Mouse (Mus musculus) splenic B cell, adult 2 months (primary cell): Measurements from ENCODE around the gene Olfr1275.

Source experiments
- DNase-seq: peaks from one replicate; pipeline ENCODE4 v3.0.0-alpha.2; 2011; ENCODE audit warnings: low read depth, low spot score
- H3K27me3 ChIP-seq: 2 replicates; pipeline ENCODE4 v1.6.1; 2012; ENCODE audit warnings: mild to moderate bottlenecking, low read length, moderate library complexity, mixed read lengths; ENCODE audit not compliant: control insufficient read depth, poor library complexity, insufficient read depth, severe bottlenecking
- H3K36me3 ChIP-seq: 2 replicates; pipeline ENCODE4 v1.6.1; 2012; ENCODE audit warnings: mild to moderate bottlenecking, low read length, moderate library complexity, mixed read lengths; ENCODE audit not compliant: control insufficient read depth, poor library complexity, insufficient read depth, severe bottlenecking

The Olfr1275 gene

GRCm38 (mm10) chr2:111235186-111235585 lies at the start of gene Olfr1275:
TSS of gene Olfr1275 (minus strand) at chr2:111235286.
- no peak for DNase-seq
- Histone ChIP-seq H3K36me3 (no peaks in the 10 kb centered on the region), H3K27me3 (no peaks in the 10 kb centered on the region)

- no peaks in the 10 kb centered on the region for H3K36me3 ChIP-seq
- DNase-seq, result no peak
- H3K27me3 ChIP-seq, result no peaks in the 10 kb centered on the region
Observed at GRCm38 (mm10) chr2:111274006-111274405, 38.9 kb upstream of the Olfr1275 start, which contains the start of gene Olfr1277. TSS of gene Olfr1277 (minus strand) at chr2:111274106.

GRCm38 (mm10) chr2:111254216-111254615 lies 19.1 kb upstream of the Olfr1275 start, which contains the start of gene Olfr1276:
TSS of gene Olfr1276 (plus strand) at chr2:111254516.
- H3K27me3 ChIP-seq, result no peaks in the 10 kb centered on the region
- no peak for DNase-seq
- H3K36me3 ChIP-seq, result no peaks in the 10 kb centered on the region

DNA sequence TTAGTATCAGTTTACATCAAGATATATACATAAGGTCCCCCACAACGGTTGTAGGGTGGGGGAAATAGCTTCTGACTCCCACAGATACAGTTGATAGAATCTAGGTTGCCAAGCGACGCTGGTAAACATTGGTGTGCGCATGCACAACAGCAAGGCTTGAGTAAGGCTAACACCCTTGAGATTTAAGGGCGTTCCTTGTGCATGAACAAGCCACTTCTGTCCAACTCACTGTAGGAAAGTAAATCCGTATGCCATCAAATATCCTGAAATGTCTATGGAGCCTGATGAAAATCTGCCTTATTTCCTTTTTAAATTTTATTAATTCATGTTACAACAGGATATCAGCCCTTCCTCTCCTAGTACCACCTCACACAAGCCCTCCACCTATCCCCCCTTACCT lies 5.6 kb downstream of the Olfr1275 start, which contains the start of gene 4930430A15Rik:
Gene 4930430A15Rik, minus strand, starts transcription at position 101 of the 400 bp plus-strand sequence.
- H3K36me3 ChIP-seq, result no peaks in the 10 kb centered on the region
- no peak for DNase-seq
- no peaks in the 10 kb centered on the region for H3K27me3 ChIP-seq

DNA sequence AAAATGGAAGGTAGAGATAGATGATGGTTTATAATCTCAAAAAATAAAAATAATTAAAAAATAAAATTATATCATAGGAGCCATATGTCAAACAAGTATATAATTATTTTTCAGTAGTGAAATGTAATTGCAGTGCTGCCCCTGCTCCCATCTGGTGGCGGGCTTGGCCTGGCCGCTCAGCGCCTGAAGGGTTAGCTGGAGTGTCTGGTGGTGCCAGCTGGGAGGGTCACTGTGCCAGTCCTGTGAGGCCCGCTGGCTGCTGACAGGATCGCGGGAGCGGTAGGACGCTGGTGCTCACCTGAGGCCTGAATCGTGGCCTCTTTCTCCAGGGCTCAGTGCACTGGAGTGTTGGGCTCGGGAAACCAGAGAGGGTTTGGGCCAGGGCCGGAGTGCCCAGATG lies 53.0 kb downstream of the Olfr1275 start:
- H3K36me3 ChIP-seq, result no peaks in the 10 kb centered on the region
- no peaks in the 10 kb centered on the region for H3K27me3 ChIP-seq
- DNase-seq, result no peak
